Mouse (Mus musculus) embryonic facial prominence, embryonic 13.5 days (tissue): ENCODE results near the gene Rccd1. TPM values are rescaled to one million over a fixed set of nuclear protein-coding genes. Genes with fewer than 3 reads are reported as not detected.

Experiments used
- ATAC-seq: fragments of 200-750 bp; cut with Nextera tagmentation; 2 replicates; pipeline ENCODE4 v1.8.0; 2017; ENCODE audit warnings: low read depth; ENCODE audit not compliant: insufficient number of reproducible peaks, insufficient read depth, low FRiP score, low TSS enrichment
- H3K27ac ChIP-seq: fragments of 300-500 bp; sonication (generic); 2 replicates; pipeline ENCODE4 v1.5.1; 2015; ENCODE audit warnings: moderate library complexity, mild to moderate bottlenecking, inconsistent platforms
- H3K27me3 ChIP-seq: fragments of 300-500 bp; sonication (generic); 2 replicates; pipeline ENCODE4 v1.6.1; 2015; ENCODE audit warnings: mild to moderate bottlenecking, inconsistent platforms
- H3K36me3 ChIP-seq: fragments of 300-500 bp; sonication (generic); 2 replicates; pipeline ENCODE4 v1.6.1; 2015; ENCODE audit warnings: mild to moderate bottlenecking, inconsistent platforms
- H3K4me1 ChIP-seq: fragments of 300-500 bp; sonication (generic); 2 replicates; pipeline ENCODE4 v1.6.1; 2015; ENCODE audit warnings: inconsistent platforms
- H3K4me2 ChIP-seq: fragments of 300-500 bp; sonication (generic); 2 replicates; pipeline ENCODE4 v1.6.1; 2015; ENCODE audit warnings: moderate library complexity, mild to moderate bottlenecking, inconsistent platforms
- H3K4me3 ChIP-seq: fragments of 300-500 bp; sonication (generic); 2 replicates; pipeline ENCODE4 v1.5.1; 2015; ENCODE audit warnings: mild to moderate bottlenecking, inconsistent platforms
- H3K9ac ChIP-seq: fragments of 300-500 bp; sonication (generic); 2 replicates; pipeline ENCODE4 v1.6.1; 2015; ENCODE audit warnings: mild to moderate bottlenecking, inconsistent platforms
- H3K9me3 ChIP-seq: fragments of 300-500 bp; sonication (generic); 2 replicates; pipeline ENCODE4 v1.6.1; 2016; ENCODE audit warnings: inconsistent platforms
- WGBS: fragments of 180-500 bp; shearing (Covaris S2); methylation state at CpG from one replicate; pipeline ENCODE4 v1.1.7; 2015; ENCODE audit warnings: mixed read lengths; 5-methylcytosine and 5-hydroxymethylcytosine counted together
- polyA plus RNA-seq: library from polyadenylated mRNA; unstranded; fragments of >200 nt; fragmentation: Nextera tagmentation; extraction: Ambion mirVana; gene quantifications from 2 replicates; pipeline ENCODE4 v1.2.1, GENCODE M21; 2015

Gene Rccd1
- polyA plus RNA-seq, 1 experiment from 2014 or later, result 15.6 TPM

DNA sequence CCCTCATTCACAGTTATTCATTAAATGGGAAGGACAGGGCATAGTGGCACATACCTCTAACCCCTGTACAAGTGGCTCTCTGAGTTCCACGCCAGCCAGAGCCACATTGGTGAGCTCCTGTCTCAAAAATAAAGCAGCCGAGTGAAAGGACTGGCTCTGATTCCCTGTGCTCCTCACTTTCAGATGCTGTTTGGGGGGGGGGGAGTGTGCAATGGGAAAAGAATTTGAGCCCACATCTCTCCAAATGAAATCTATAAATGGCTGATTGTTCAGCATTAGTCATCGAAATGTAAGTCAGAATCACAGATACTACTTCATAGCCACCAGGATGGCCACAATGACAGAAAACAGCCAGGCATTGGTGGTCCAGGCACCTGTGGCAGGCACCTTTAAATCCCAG is 27.2 kb downstream of the Rccd1 start:
- Histone ChIP-seq H3K27ac (no peak overlapping the region), H3K27me3 (no peaks in the 10 kb centered on the region), H3K4me1 (peaks cover 23% of the 10 kb centered on the region), H3K4me2 (no peak overlapping the region), H3K9ac (0 out of 2 replicates have a peak overlapping the region, but pooled peaks have one; percentile 27), H3K36me3 (peaks cover 29% of the 10 kb centered on the region), H3K4me3 (no peak overlapping the region), H3K9me3 (no peaks in the 10 kb centered on the region)
- 84% methylated on average over 3 of the region's 3 CpGs for WGBS
- ATAC-seq, result no peak

DNA sequence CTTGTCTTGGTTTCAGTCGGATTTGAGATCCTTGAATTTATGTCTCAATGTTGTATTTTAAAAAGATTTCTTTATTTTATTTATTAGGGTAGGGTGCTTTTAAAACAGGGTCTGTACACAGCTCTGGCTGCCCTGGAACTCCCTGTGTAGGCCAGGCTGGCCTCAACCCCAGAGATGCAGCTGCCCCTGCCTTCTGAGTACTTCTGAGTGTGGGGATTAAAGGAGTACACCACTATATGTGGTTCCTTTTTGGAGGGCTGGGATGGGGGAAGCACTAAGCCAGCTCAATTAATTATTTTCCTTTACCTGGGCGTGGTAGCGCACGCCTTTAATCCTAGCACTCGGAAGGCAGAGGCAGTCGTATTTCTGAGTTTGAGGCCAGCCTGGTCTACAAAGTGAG is 27.8 kb downstream of the Rccd1 start:
- WGBS, result 91% methylated on average over 6 of the region's 6 CpGs
- peaks cover 23% of the 10 kb centered on the region for H3K36me3 ChIP-seq
- 0 out of 2 replicates have a peak overlapping the region, but pooled peaks have one; percentile 11 for H3K9ac ChIP-seq
- peaks cover 23% of the 10 kb centered on the region for H3K4me1 ChIP-seq
- no peak overlapping the region for H3K27ac ChIP-seq
- no peak overlapping the region for H3K4me3 ChIP-seq
- H3K9me3 ChIP-seq, result no peaks in the 10 kb centered on the region
- H3K4me2 ChIP-seq, result peak overlapping the region; percentile 72
- H3K27me3 ChIP-seq, result no peaks in the 10 kb centered on the region
- ATAC-seq, result no peak

DNA sequence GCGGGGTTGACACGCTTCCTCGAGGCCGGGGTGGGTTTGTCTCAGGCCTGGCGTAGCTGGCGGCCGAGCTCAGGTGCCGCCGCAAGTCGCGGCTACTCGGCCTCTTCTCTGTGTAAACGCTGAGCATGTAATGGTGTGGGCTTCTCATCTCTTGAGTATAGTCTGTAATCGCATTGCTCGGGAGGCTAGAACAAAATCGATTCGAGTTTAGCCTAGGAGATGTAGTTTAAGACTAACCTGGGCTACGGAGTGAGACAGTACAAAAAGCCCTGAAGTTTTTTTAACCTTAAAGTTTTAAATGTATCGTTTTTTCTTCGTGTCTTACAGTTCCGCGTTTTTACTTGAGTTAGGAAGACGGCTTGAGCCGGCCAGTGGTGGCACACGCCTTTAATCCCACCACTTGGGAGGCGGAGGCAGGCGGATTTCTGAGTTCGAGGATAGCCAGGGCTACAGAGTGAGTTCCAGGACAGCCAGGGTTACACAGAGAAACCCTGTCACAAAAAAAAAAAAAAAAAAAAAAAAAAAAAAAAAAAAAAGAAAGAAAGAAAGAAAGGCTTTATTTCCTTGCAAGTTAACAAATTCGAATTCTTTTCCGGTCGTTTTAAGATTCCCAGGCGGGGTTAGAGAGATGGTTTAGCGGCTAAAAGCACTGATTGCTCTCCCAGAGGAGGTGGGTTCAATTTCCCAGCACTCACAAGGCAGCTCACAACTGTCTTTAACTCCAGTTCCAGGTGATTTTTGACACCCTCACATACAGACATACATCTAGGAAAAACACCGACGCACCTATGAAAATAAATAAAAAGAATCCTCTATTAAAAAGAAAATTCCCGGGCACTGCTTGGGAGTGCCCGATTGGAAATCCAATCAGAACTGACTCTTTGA is 29.2 kb downstream of the Rccd1 start:
- H3K27me3 ChIP-seq, result no peaks in the 10 kb centered on the region
- H3K4me2 ChIP-seq, result peak overlapping the region; percentile 72
- H3K4me1 ChIP-seq, result peaks cover 23% of the 10 kb centered on the region
- H3K9ac ChIP-seq, result peak overlapping the region; percentile 87
- peaks cover 18% of the 10 kb centered on the region for H3K36me3 ChIP-seq
- peak; percentile 56 for ATAC-seq
- no peaks in the 10 kb centered on the region for H3K9me3 ChIP-seq
- H3K27ac ChIP-seq, result peak overlapping the region; percentile 88
- peak overlapping the region; percentile 88 for H3K4me3 ChIP-seq
- 9% methylated on average over 37 of the region's 37 CpGs for WGBS

DNA sequence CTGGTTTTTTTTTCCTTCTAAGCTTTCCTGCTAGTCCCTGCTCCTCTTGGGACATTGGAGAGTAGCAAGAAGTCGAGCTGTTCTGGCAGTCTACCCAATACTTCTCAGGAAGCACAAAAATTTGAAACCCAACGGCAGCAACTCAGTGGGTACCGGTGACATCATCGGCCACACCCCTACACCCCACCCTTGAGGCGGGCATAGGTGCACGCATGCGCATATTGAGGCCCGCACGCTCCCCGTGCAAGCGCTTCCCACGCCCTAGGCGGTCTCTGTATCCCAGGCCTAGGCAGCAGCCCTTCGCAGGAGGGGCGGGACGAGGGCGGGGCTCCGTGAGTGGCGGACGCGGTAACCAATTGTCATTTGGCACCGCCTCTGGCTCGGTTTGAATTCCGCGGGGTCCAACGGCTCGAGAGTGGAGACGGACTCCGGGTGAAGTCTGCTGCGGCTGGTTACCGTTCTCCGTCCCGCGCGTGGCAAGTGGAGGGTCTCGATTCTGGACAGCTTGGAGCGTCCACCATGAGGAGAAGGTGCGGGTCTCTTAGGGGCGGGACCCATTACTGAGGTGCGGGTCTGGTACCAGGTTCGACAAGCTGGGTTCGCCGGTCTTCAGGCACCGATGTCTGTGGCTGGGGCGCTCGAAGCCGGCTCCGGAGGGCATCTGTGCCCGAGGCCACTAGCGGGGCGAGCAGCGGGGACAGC is 30.0 kb downstream of the Rccd1 start, which contains the start of gene Prc1:
Gene Prc1 (plus strand): TSS at position 389 of the 702 bp plus-strand sequence.
- peak; percentile 99 for ATAC-seq

DNA sequence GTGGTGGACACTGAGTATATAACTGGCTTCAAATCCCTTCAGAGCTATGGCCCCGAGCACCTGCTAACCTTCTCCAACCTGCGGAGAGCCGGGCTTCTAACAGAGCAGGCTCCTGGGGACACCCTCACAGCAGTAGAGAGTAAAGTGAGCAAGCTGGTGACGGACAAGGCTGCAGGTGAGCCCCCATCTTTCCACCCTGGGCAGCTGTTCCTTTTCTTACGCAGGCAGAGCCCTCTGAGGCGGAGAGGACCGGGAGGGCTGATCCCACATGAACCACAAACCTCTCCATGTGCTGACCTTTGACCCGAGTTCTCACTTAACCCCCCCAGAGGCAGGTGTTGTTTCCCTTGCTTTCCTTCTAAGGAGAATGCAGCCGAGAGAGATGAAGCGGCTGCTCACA is 36.5 kb downstream of the Rccd1 start:
- H3K9me3 ChIP-seq, result no peaks in the 10 kb centered on the region
- WGBS, result 73% methylated on average over 10 of the region's 10 CpGs
- H3K4me3 ChIP-seq, result no peak overlapping the region
- ATAC-seq, result no peak
- H3K4me2 ChIP-seq, result no peak overlapping the region
- peaks cover 78% of the 10 kb centered on the region for H3K36me3 ChIP-seq
- H3K27me3 ChIP-seq, result no peaks in the 10 kb centered on the region
- H3K9ac ChIP-seq, result no peak overlapping the region
- no peak overlapping the region for H3K27ac ChIP-seq
- no peaks in the 10 kb centered on the region for H3K4me1 ChIP-seq

More for the DNA sequence above, 30.0 kb downstream of the Rccd1 start, which contains the start of gene Prc1:
- WGBS, result under 1% methylated on average over 52 of the region's 52 CpGs
- Histone ChIP-seq H3K27ac (peak within 1 kb of the TSS; percentile 88), H3K9me3 (no peaks in the 10 kb centered on the region), H3K4me1 (peaks cover 23% of the 10 kb centered on the region), H3K4me2 (peak within 1 kb of the TSS; percentile 72), H3K27me3 (no peaks in the 10 kb centered on the region), H3K4me3 (peak within 1 kb of the TSS; percentile 88), H3K36me3 (peaks cover 17% of the 10 kb centered on the region), H3K9ac (peak within 1 kb of the TSS; percentile 87)

DNA sequence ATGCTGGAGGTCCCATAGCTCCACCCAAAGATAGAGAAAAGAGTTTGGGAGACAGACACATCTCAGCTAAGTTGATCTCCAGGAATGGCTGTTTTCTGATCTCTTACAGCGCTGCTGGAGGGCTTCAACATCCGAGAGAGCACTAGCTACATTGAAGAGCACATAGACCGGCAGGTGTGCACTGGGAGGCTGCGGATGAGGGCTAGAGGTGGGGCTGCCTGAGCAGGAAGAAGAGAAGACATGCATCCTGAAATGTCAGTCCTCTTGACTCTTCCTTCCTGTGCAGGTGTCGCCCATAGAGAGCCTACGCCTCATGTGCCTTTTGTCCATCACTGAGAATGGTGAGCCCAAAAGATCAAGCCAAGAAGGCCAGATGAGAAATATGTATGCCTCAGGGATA is 38.5 kb downstream of the Rccd1 start:
- Histone ChIP-seq H3K27ac (no peak overlapping the region), H3K36me3 (peaks cover 76% of the 10 kb centered on the region), H3K4me1 (no peaks in the 10 kb centered on the region), H3K4me2 (no peak overlapping the region), H3K9me3 (no peaks in the 10 kb centered on the region), H3K9ac (no peak overlapping the region), H3K4me3 (no peak overlapping the region), H3K27me3 (no peaks in the 10 kb centered on the region)
- ATAC-seq, result no peak
- 96% methylated on average over 6 of the region's 6 CpGs for WGBS

DNA sequence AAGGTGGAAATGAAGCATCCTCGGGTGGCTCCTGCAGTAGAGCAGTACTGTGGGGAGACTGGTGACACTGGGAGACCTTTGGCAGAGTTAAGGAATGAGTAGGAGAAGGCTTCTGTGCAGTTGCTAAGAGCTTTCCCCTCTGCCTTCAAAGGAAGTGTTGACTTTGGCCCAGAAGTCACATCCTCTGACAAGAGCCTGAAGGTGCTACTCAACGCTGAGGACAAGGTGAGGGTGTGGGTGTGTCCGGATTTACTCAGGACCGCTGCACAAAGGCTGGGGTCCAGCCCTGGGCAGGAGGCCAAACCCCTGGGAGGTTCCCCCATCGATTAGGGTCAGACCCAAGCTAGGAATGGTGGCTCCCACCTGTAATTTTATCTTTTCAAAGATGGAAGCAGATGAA is 39.9 kb downstream of the Rccd1 start:
- Histone ChIP-seq H3K27ac (no peak overlapping the region), H3K4me3 (no peak overlapping the region), H3K36me3 (peaks cover 74% of the 10 kb centered on the region), H3K4me2 (no peak overlapping the region), H3K9ac (no peak overlapping the region), H3K9me3 (no peaks in the 10 kb centered on the region), H3K4me1 (no peaks in the 10 kb centered on the region), H3K27me3 (no peaks in the 10 kb centered on the region)
- no peak for ATAC-seq
- 92% methylated on average over 5 of the region's 5 CpGs for WGBS

DNA sequence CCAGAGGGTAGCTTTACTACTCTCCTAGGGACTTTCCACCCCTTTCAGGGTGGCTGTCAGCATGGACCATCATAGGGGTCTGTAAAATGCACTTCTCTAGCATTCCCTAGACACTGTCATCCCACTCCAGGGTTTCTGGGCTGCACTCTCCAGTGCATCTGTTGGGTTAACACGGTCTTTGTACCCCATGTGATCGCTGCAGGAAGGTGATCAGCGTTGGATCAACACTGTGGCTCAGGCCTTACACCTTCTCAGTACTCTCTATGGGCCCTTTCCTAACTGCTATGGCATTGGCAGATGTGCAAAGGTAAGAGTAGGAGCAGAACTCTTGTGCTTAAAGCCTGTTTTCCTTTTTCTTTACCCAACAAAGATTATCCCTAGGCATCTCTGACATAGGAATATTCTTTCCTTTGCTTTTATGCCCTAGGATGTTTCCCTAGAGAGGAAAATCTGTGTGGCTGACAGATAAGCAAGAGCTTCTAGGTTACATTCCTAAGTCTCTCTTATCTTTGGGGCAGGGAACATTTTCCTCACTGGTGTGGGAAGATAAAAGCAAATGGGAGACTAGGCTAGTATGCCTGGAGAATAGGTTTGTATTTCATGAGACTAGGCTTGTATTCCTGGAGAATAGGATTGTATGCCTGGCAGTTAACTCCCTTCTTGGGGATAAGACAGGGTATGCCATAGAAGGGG is 40.9 kb downstream of the Rccd1 start:
- H3K9me3 ChIP-seq, result no peaks in the 10 kb centered on the region
- ATAC-seq, result no peak
- H3K27ac ChIP-seq, result no peak overlapping the region
- H3K4me3 ChIP-seq, result no peak overlapping the region
- H3K9ac ChIP-seq, result no peak overlapping the region
- H3K27me3 ChIP-seq, result no peaks in the 10 kb centered on the region
- WGBS, result 93% methylated on average over 3 of the region's 3 CpGs
- no peaks in the 10 kb centered on the region for H3K4me1 ChIP-seq
- H3K36me3 ChIP-seq, result peaks cover 76% of the 10 kb centered on the region
- H3K4me2 ChIP-seq, result no peak overlapping the region

DNA sequence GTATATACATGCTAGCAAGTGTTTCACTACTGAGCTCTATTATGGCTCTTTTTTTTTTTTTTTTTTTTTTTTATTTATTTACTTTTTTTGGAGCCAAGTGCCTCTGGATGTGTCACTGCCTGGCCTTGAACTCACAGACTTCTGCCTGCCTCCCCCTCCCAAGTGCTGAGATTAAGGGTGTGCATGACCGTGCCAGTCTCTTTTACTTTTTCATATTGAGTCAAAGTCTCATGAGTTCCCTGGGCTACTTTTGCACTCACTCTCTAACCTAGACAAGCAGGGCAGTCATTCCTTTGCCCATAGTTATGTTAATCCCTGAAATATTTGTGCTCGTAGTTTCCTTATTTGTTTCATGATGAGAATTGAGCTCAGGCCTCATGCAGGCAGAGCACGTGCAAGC is 42.6 kb downstream of the Rccd1 start:
- peaks cover 76% of the 10 kb centered on the region for H3K36me3 ChIP-seq
- WGBS, result 83% methylated on average over 3 of the region's 3 CpGs
- H3K4me3 ChIP-seq, result no peak overlapping the region
- no peak for ATAC-seq
- H3K9ac ChIP-seq, result no peak overlapping the region
- no peaks in the 10 kb centered on the region for H3K4me1 ChIP-seq
- no peak overlapping the region for H3K27ac ChIP-seq
- no peak overlapping the region for H3K4me2 ChIP-seq
- no peaks in the 10 kb centered on the region for H3K9me3 ChIP-seq
- no peaks in the 10 kb centered on the region for H3K27me3 ChIP-seq

DNA sequence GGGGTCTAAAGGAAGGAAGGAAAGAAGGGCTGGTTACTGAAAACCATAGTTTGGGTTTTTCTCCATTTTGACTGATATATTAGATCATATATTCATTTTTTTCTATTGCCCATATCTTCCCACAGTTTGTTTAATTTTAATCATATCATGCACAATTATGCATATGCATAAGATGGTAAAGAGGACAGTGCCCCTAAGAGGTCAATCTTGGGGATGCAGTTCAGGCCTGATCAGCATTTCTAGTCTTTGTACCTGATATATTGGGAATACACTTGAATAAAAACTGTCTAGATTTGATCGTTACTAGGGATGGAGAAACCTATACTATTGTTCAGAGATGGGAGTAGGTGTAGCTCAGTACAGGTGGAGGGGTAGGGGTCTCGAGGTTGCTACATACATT is 43.3 kb downstream of the Rccd1 start:
- Histone ChIP-seq H3K27me3 (no peaks in the 10 kb centered on the region), H3K4me1 (no peaks in the 10 kb centered on the region), H3K36me3 (peaks cover 76% of the 10 kb centered on the region), H3K4me3 (no peak overlapping the region), H3K4me2 (no peak overlapping the region), H3K27ac (no peak overlapping the region), H3K9ac (no peak overlapping the region), H3K9me3 (no peaks in the 10 kb centered on the region)
- WGBS, result 89% methylated on average over 2 of the region's 2 CpGs
- ATAC-seq, result no peak

DNA sequence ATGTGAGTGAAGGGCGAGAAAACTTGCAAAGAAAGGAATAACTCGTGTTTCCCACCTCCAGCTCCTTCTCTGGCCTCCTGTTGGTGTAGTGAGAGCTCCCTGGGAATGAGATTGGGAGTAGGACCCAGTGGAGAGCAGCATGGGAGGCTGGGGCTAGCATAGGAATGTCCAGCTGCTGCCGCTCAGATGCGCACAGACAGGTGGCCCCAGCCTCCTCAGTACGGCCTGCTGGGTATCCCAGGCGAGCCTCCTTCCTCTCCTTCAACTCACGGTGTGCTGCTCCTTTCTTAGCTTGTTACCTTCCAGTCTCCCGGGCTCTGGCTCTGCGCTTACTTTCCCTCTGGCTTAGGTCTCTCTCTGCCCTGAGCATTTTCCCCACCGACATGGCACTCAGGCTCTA is 44.2 kb downstream of the Rccd1 start:
- H3K36me3 ChIP-seq, result peaks cover 74% of the 10 kb centered on the region
- H3K9me3 ChIP-seq, result peaks cover 3% of the 10 kb centered on the region
- H3K9ac ChIP-seq, result no peak overlapping the region
- H3K4me2 ChIP-seq, result no peak overlapping the region
- WGBS, result 89% methylated on average over 10 of the region's 10 CpGs
- ATAC-seq, result no peak
- H3K27me3 ChIP-seq, result no peaks in the 10 kb centered on the region
- H3K4me1 ChIP-seq, result no peaks in the 10 kb centered on the region
- H3K27ac ChIP-seq, result no peak overlapping the region
- no peak overlapping the region for H3K4me3 ChIP-seq
